Mouse (Mus musculus) adrenal gland, postnatal 4 days (tissue): ENCODE results near the gene Tmem229a. TPM values are rescaled to one million over a fixed set of nuclear protein-coding genes. Genes with fewer than 3 reads are reported as not detected.

Source experiments
- total RNA-seq, 2 experiments: library from RNA; stranded (reverse); gene quantifications; 2 replicates each; pipeline ENCODE4 v1.2.3; 2021

Gene Tmem229a
- total RNA-seq, 2 experiments from 2014 or later, result 0.90 to 5.8 TPM

Other genes with a start within 250 kb of the Tmem229a start
- not detected for gene Hyal6, start 223.1 kb downstream of the Tmem229a start, total RNA-seq
- gene Hyal4, start 208.0 kb downstream of the Tmem229a start, total RNA-seq, result not detected
- not detected for gene Spam1, start 165.1 kb downstream of the Tmem229a start, total RNA-seq
- gene Hyal5, start 98.3 kb downstream of the Tmem229a start, total RNA-seq, result not detected